Mouse (Mus musculus) neural tube, embryonic 14.5 days (tissue): Measurements from ENCODE around the gene Fto. TPM values are rescaled to one million over a fixed set of nuclear protein-coding genes. Genes with fewer than 3 reads are reported as not detected.

Source experiments
- ATAC-seq: fragments of 200-750 bp; cut with Nextera tagmentation; 2 replicates; pipeline ENCODE4 v1.8.0; 2017; ENCODE audit warnings: low read depth, mild to moderate bottlenecking, moderate TSS enrichment, moderate library complexity
- H3K27ac ChIP-seq: fragments of 300-500 bp; sonication (generic); 2 replicates; pipeline ENCODE4 v1.5.1; 2014; ENCODE audit warnings: low read depth, mild to moderate bottlenecking, control low read depth, low read length, moderate library complexity, mixed read lengths
- H3K27me3 ChIP-seq: fragments of 300-500 bp; sonication (generic); 2 replicates; pipeline ENCODE4 v1.6.1; 2014; ENCODE audit warnings: low read length; ENCODE audit not compliant: control insufficient read depth, insufficient read depth
- H3K36me3 ChIP-seq: fragments of 300-500 bp; sonication (generic); 2 replicates; pipeline ENCODE4 v1.6.1; 2014; ENCODE audit warnings: low read length, mixed read lengths; ENCODE audit not compliant: control insufficient read depth, insufficient read depth
- H3K4me1 ChIP-seq: fragments of 300-500 bp; sonication (generic); 2 replicates; pipeline ENCODE4 v1.6.1; 2014; ENCODE audit warnings: low read length; ENCODE audit not compliant: control insufficient read depth, insufficient read depth
- H3K4me2 ChIP-seq: fragments of 300-500 bp; sonication (generic); 2 replicates; pipeline ENCODE4 v1.6.1; 2014; ENCODE audit warnings: mild to moderate bottlenecking, low read depth, low read length, control low read depth
- H3K4me3 ChIP-seq: fragments of 300-500 bp; sonication (generic); 2 replicates; pipeline ENCODE4 v1.5.1; 2014; ENCODE audit warnings: low read depth, low read length, control low read depth, mixed read lengths
- H3K9ac ChIP-seq: fragments of 300-500 bp; sonication (generic); replicated peaks from 2 replicates; pipeline ENCODE4 v1.6.1; 2014; ENCODE audit warnings: low read depth, mild to moderate bottlenecking, control low read depth, low read length, mixed read lengths
- H3K9me3 ChIP-seq: fragments of 300-500 bp; sonication (generic); 2 replicates; pipeline ENCODE4 v1.6.1; 2016; ENCODE audit warnings: low read length; ENCODE audit not compliant: control insufficient read depth
- WGBS: fragments of 180-500 bp; shearing (Covaris S2); extraction: QIAGEN DNeasy Blood & Tissue Kit; methylation state at CpG from one replicate; pipeline ENCODE4 v1.1.7; 2014; 5-methylcytosine and 5-hydroxymethylcytosine counted together
- polyA plus RNA-seq: library from polyadenylated mRNA; unstranded; fragments of >200 nt; fragmentation: Nextera tagmentation; extraction: Ambion mirVana; gene quantifications from 2 replicates; pipeline ENCODE4 v1.2.1, GENCODE M21; 2014

The Fto gene
- polyA plus RNA-seq, 1 experiment from 2014 or later = 144 TPM

DNA sequence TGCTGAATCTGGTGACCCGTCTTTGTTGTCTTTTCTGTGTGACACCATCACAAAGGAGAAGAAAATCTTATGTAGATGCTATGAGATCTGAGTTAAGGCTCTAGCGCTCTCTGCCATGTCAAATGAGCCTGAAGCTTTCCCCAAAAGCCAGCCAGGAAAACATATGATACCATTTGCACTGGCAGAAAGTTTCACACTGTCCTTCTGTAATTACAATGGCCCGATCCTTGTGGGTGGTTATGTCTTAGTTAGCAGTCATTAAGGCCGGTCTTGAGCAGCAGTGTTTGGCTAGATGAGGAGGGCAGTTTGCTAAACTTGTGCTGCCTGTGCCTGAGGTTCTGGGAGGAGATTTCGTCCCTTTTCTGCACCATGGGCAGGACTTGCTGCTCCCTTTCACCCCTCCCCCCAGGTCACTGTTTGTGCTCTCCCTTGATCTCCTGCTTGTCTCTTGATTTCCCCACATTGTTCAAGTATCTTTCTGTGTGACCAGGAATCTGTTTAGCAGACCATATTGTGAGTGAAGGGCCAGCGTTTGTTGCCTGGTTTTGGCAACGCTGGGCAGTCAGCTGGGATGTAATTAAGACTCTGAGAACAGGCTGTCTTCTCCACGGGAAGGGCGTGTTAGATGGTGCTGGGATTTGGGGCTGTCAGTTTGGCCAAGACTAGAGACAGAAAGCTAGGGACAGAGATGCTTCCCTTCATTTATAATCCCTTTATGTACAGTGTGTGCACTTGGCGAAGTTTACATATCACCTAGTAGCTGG lies 238.6 kb downstream of the Fto start:
- no peak overlapping the region for H3K9ac ChIP-seq
- WGBS = 39% methylated on average over 10 of the region's 10 CpGs

DNA sequence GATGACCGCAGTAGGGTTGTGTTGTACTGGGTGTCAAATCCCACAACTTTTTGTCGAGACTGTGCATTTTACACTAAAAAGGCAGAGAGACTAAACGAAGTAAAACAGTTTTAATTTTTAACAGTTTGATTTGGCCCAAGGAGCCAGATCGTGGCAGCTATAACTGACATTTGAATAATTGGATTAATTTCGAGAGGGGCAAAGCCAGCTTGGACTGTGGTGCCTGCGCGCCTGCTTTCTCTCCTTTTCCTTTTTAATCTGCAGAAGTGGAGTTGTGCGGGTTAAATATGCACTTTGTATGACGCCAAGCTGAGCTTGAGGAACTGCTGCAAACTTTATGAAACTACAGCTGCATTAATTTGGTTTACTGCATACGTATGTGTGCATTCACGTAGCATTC lies 239.3 kb downstream of the Fto start:
- ATAC-seq = no peak
- no peaks in the 10 kb centered on the region for H3K4me1 ChIP-seq
- 91% methylated on average over 11 of the region's 11 CpGs for WGBS
- H3K9ac ChIP-seq = no peak overlapping the region
- H3K4me3 ChIP-seq = no peak overlapping the region
- no peaks in the 10 kb centered on the region for H3K27me3 ChIP-seq
- no peak overlapping the region for H3K4me2 ChIP-seq
- H3K9me3 ChIP-seq = no peaks in the 10 kb centered on the region
- no peak overlapping the region for H3K27ac ChIP-seq
- H3K36me3 ChIP-seq = no peaks in the 10 kb centered on the region

More for the DNA sequence above, 238.6 kb downstream of the Fto start:
- Histone ChIP-seq H3K4me1 (no peaks in the 10 kb centered on the region), H3K4me3 (no peak overlapping the region), H3K9me3 (no peaks in the 10 kb centered on the region), H3K27ac (no peak overlapping the region), H3K36me3 (no peaks in the 10 kb centered on the region), H3K4me2 (no peak overlapping the region), H3K27me3 (no peaks in the 10 kb centered on the region)
- no peak for ATAC-seq

DNA sequence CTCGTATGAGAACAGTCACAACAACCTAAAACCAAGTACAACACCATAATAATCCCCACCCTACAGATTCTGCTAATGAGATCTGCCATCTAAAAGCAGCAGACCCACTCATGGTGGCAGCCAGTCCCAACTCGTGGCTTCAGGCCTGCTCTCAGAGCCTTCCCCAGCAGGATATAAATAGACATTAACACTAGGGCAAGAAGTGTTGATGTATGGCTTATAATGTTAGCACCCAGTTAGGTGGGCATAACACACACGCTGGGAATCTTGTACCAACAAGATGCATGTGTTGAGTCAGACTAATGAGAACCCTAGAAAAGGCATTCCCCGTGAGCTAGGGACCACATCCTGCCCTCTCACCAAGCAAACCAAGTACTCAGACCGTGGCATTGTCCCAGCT lies 240.1 kb downstream of the Fto start:
- Histone ChIP-seq H3K9ac (no peak overlapping the region), H3K4me3 (no peak overlapping the region), H3K36me3 (no peaks in the 10 kb centered on the region), H3K27ac (no peak overlapping the region), H3K4me1 (no peaks in the 10 kb centered on the region), H3K27me3 (no peaks in the 10 kb centered on the region), H3K9me3 (no peaks in the 10 kb centered on the region), H3K4me2 (no peak overlapping the region)
- 71% methylated on average over 5 of the region's 5 CpGs for WGBS
- ATAC-seq = no peak

DNA sequence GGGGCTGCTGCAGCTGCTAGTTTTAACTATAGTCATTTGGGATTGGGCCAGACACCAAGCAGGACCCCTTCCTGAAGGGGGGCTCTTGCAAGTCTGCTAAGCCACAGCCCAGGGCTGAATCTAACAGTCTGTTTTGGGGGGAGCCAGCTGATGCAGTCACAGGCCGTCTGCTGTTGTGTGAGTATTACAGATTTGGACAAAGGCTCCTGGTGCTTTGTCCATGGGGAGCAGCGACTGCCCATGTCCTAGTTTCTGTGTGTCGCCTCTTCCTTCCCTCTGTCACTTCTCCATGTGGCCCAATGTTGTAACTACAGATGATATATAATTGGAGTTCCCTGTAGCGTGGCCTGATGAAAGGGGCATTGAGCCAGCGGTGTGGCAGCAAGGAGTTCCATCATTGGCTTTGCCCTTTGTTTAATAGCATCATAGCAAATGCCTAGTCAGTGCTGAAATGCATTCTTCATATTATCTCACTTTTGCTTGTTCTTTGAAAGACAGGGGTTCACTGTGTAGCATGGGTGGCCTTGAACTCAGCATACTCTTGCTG lies 243.8 kb downstream of the Fto start:
- Histone ChIP-seq H3K9me3 (no peaks in the 10 kb centered on the region), H3K36me3 (no peaks in the 10 kb centered on the region), H3K27ac (no peak overlapping the region), H3K9ac (no peak overlapping the region), H3K4me2 (no peak overlapping the region), H3K4me3 (no peak overlapping the region), H3K4me1 (no peaks in the 10 kb centered on the region), H3K27me3 (no peaks in the 10 kb centered on the region)
- 75% methylated on average over 5 of the region's 5 CpGs for WGBS
- no peak for ATAC-seq

DNA sequence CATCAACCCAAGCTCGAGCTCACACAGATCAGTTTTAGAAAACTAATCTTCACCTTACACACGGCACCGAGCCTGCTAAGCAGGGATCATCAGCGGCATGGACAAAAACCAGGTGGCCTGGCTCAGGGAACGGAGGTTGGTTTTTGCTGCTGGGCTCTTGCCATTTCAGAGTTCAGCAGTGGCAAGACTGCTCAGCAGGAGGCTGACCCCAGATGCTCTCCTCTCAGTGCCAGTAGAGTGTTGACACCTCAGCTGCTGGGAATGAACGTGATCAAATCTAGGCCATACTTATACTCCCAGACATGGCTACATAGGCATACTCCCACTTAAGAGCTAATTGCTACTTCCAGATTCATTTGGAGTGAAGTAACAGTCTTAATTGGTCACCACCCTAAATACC lies 245.1 kb downstream of the Fto start:
- H3K4me3 ChIP-seq = no peak overlapping the region
- H3K4me2 ChIP-seq = no peak overlapping the region
- no peak for ATAC-seq
- no peaks in the 10 kb centered on the region for H3K9me3 ChIP-seq
- H3K4me1 ChIP-seq = no peaks in the 10 kb centered on the region
- no peak overlapping the region for H3K27ac ChIP-seq
- WGBS = 77% methylated on average over 6 of the region's 6 CpGs
- no peaks in the 10 kb centered on the region for H3K27me3 ChIP-seq
- H3K36me3 ChIP-seq = no peaks in the 10 kb centered on the region
- no peak overlapping the region for H3K9ac ChIP-seq

DNA sequence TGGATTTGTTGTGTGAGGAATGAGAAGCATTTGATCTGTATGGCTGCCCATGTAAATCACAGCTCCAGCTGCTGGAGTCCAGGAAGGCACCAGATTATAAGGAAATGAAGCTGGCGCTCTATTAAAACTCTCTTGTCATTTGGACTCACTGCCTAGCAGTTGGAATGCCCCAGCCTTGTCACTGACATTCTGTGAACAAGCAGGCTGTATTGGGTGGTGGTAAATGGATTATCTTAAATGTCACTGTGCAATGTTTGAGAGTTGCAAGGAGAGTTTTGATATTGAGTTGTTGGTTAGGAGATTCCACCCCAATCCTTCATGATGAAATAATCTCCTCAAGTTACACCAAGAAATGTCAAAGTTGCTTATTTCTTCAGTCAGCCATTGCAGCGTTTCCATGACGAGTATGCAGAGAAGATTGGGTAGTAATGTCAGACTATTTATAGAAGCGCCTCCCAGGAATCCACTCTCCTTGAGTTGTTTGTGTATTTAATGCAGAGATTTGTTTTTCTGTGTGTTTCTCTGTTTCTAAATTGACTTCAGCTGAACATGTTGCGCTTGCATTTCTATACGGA lies 246.8 kb downstream of the Fto start:
- H3K36me3 ChIP-seq = no peaks in the 10 kb centered on the region
- no peaks in the 10 kb centered on the region for H3K27me3 ChIP-seq
- no peak overlapping the region for H3K27ac ChIP-seq
- H3K4me2 ChIP-seq = no peak overlapping the region
- H3K4me1 ChIP-seq = no peaks in the 10 kb centered on the region
- no peak overlapping the region for H3K9ac ChIP-seq
- H3K9me3 ChIP-seq = no peaks in the 10 kb centered on the region
- no peak overlapping the region for H3K4me3 ChIP-seq
- no peak for ATAC-seq
- WGBS = 85% methylated on average over 6 of the region's 6 CpGs

DNA sequence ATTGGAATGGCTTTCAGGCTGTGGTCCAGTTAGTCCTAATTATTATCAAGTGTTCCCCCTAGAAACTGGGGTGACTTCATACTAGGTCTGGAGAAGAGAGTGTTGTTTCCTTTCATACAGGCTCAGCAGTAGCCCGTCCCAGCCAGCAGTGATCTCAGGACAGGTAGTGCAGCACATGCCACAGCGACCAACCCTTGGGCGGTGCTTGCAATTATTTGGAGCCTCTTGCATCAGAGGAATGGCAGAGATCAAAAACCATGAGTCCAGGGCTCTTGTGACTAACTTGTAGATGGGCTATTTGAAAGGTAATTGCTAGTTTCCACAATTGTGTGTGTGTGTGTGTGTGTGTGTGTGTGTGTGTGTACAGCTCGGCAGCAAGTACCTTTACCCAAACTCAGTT lies 247.9 kb downstream of the Fto start:
- Histone ChIP-seq H3K9ac (no peak overlapping the region), H3K27me3 (no peaks in the 10 kb centered on the region), H3K4me1 (no peaks in the 10 kb centered on the region), H3K27ac (no peak overlapping the region), H3K4me2 (no peak overlapping the region), H3K9me3 (no peaks in the 10 kb centered on the region), H3K36me3 (no peaks in the 10 kb centered on the region), H3K4me3 (no peak overlapping the region)
- no peak for ATAC-seq
- 88% methylated on average over 4 of the region's 4 CpGs for WGBS

DNA sequence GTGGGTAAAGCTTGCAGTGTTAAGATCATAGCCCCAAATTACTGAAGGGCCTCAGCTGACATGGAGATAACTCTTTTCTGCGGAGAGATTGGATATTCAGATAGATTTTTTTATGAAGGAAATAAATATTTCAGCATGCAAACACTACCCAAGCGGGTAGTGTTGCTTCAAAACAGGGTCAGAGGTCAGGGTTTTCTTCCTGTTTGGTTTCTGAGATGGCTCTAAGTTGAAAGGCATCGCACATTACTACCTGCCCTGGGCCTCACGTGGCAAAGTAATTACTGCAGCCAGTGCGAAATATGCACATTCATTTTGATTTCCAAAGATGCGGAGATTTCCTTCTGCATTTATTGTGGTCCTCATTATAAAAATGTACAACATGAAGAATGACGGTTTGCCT lies 249.3 kb downstream of the Fto start:
- Histone ChIP-seq H3K9ac (no peak overlapping the region), H3K27me3 (no peaks in the 10 kb centered on the region), H3K4me2 (no peak overlapping the region), H3K27ac (no peak overlapping the region), H3K4me3 (no peak overlapping the region), H3K9me3 (no peaks in the 10 kb centered on the region), H3K4me1 (peaks cover 3% of the 10 kb centered on the region; the same call in 1 of the 2 replicates), H3K36me3 (no peaks in the 10 kb centered on the region)
- ATAC-seq = no peak
- WGBS = 63% methylated on average over 7 of the region's 7 CpGs

DNA sequence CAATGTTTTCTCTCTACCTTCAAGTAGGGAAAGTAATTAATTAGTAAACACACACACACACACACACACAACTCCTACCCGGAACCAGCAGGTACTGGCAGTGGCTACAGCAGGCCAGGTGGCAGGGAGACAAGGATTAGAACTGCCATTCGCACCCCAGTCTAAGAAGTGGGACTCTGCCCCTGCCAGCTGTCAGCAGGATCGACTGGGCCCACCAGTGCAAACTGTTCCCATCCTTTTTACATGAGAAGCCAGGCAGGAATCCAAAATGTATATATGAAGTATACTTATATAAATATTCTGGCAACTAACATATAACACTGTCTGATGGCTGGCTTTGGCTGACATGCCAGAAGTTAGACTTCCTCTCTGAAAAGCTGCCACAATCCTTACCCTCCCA lies 250.0 kb downstream of the Fto start:
- Histone ChIP-seq H3K36me3 (no peaks in the 10 kb centered on the region), H3K9me3 (no peaks in the 10 kb centered on the region), H3K4me1 (peaks cover 3% of the 10 kb centered on the region; the same call in 1 of the 2 replicates), H3K4me3 (no peak overlapping the region), H3K4me2 (no peak overlapping the region), H3K27me3 (no peaks in the 10 kb centered on the region), H3K27ac (no peak overlapping the region), H3K9ac (no peak overlapping the region)
- ATAC-seq = no peak
- WGBS = 87% methylated on average over 3 of the region's 3 CpGs
